In genomic region chr3:103858881-103859801, GRCm38 (mm10) we compare ENCODE assay signal across 9 mouse cellular contexts. TPM values are rescaled to one million over a fixed set of nuclear protein-coding genes. Genes with fewer than 3 reads are reported as not detected.
DNase-seq lines count a peak whose midpoint lies in the region; ATAC-seq and TF ChIP-seq lines count a peak whose summit lies in the region.
"Had no signal": no experiment of that assay in that cellular context is flagged by ENCODE, and none has a peak within 500 bp of the region (broad histone marks: within the 10 kb centered on the region; RNA-seq: fewer than 3 reads in every experiment).

Gene Ptpn22, plus strand, starts transcription at chr3:103859795.

- no peaks in the 10 kb centered on the region for H3K27me3 ChIP-seq in heart, adult 2 months (ENCODE audit: control insufficient read depth, insufficient read depth, low read length)
- H3K27me3 ChIP-seq in heart, embryonic 11.5 days (ENCODE audit: control insufficient read depth, insufficient read depth, low read length) = no peaks in the 10 kb centered on the region

- 66% methylated on average over 12 of the region's 12 CpGs for WGBS in heart, adult 2 months
- 68% methylated on average over 12 of the region's 12 CpGs for WGBS in heart, embryonic 11.5 days (ENCODE audit: insufficient replicate concordance)
- 53% methylated on average over 12 of the region's 12 CpGs for WGBS in lung, adult 2 months

- no peak within 1 kb of the TSS for H3K9ac ChIP-seq in heart, adult 2 months (ENCODE audit: low read depth, low read length)
- no peak within 1 kb of the TSS for H3K9ac ChIP-seq in heart, embryonic 11.5 days (ENCODE audit: low read depth, low read length)

- H3K36me3 ChIP-seq in heart, adult 2 months (ENCODE audit: control insufficient read depth, insufficient read depth, low read length) = no peaks in the 10 kb centered on the region
- no peaks in the 10 kb centered on the region for H3K36me3 ChIP-seq in heart, embryonic 11.5 days (ENCODE audit: control insufficient read depth, insufficient read depth, low read length)

- no peak for TF ChIP-seq POLR2A in heart, adult 2 months (IDR thresholded peaks at IDR 0.05; ENCODE audit: insufficient read depth, low read depth, low read length)
- no peak for TF ChIP-seq POLR2A in lung, adult 2 months (IDR thresholded peaks at IDR 0.05; ENCODE audit: borderline replicate concordance, extremely low read depth, low read depth, low read length)

- no peak for ATAC-seq in heart, embryonic 11.5 days (replicated peaks; ENCODE audit: insufficient number of reproducible peaks, low FRiP score, low TSS enrichment)
- peak; percentile 76 for ATAC-seq in granulocyte monocyte progenitor cell, adult 5-6 weeks (replicated peaks; ENCODE audit: poor library complexity, severe bottlenecking)

- no peak for TF ChIP-seq CTCF in heart, adult 2 months (IDR thresholded peaks at IDR 0.05)
- no peak for TF ChIP-seq CTCF in lung, adult 2 months (IDR thresholded peaks at IDR 0.05; ENCODE audit: insufficient read depth, low read length)
- TF ChIP-seq CTCF in left cerebral cortex, adult 2 months (IDR thresholded peaks at IDR 0.05) = no peak

- no peak for TF ChIP-seq EP300 in heart, adult 2 months (IDR thresholded peaks at IDR 0.05; ENCODE audit: insufficient read depth, low read depth, low read length)

- H3K27ac ChIP-seq in heart, adult 2 months = peak within 1 kb of the TSS; percentile 26; the same call in 1 of the 2 replicates
- no peak within 1 kb of the TSS for H3K27ac ChIP-seq in heart, embryonic 11.5 days (ENCODE audit: low read depth, low read length)
- H3K27ac ChIP-seq in left cerebral cortex, adult 2 months = no peak within 1 kb of the TSS

- DNase-seq in heart, adult 2 months = peak in 1 of 2 experiments; percentile 48
- peak; percentile 9 for DNase-seq in lung, adult 2 months
- DNase-seq in spleen, postnatal 4 days (ENCODE audit: low spot score in 2 of 2) = peak; percentile 39 to 68
- DNase-seq in left cerebral cortex, adult 2 months (ENCODE audit: extremely low spot score in 1 of 2, low spot score in 2 of 2) = no peak
- no peak for DNase-seq in c-Kit-positive CD71-positive TER-119-positive erythroid progenitor cells, embryonic 14.5 days (ENCODE audit: low spot score)
- DNase-seq in cerebellum, adult 11-12 months = no peak
- DNase-seq: cerebellum, postnatal 36 days had no signal

- H3K9me3 ChIP-seq in heart, embryonic 11.5 days (replicated peaks; ENCODE audit: control insufficient read depth, low read length) = no peaks in the 10 kb centered on the region

- H3K4me2 ChIP-seq in heart, embryonic 11.5 days = no peak within 1 kb of the TSS

- H3K4me3 ChIP-seq in heart, adult 2 months = no peak within 1 kb of the TSS
- no peak within 1 kb of the TSS for H3K4me3 ChIP-seq in heart, embryonic 11.5 days (ENCODE audit: low read depth, low read length)
- H3K4me3 ChIP-seq in lung, adult 2 months (replicated peaks; ENCODE audit: extremely low read depth, low read depth, low read length) = peak within 1 kb of the TSS; percentile 18
- H3K4me3 ChIP-seq in left cerebral cortex, adult 2 months = no peak within 1 kb of the TSS

- H3K79me2 ChIP-seq in heart, adult 2 months (replicated peaks; ENCODE audit: control insufficient read depth, insufficient read depth, low read length) = no peaks in the 10 kb centered on the region

- H3K4me1 ChIP-seq in heart, adult 2 months (ENCODE audit: control insufficient read depth, insufficient read depth, low read length) = no peaks in the 10 kb centered on the region; the same call in 1 of the 2 replicates
- H3K4me1 ChIP-seq in heart, embryonic 11.5 days (ENCODE audit: control insufficient read depth, insufficient read depth, low read length) = no peaks in the 10 kb centered on the region
- H3K4me1 ChIP-seq in lung, adult 2 months (ENCODE audit: control insufficient read depth, insufficient read depth, low read length) = no peaks in the 10 kb centered on the region; the same call in 1 of the 2 replicates

- intact Hi-C loops in heart, adult 2 months (cut with DNase I) = no loop called here
- intact Hi-C loops in left cerebral cortex, adult 2 months (cut with DNase I) = no loop called here

RNA-seq across cellular contexts. Expression of gene Ptpn22, which starts in this region (rescaled TPM):
- total RNA-seq in heart, adult 2 months (2021) = 1 to 10 TPM in 1 of 2 experiments, under 1 TPM in 1; 0.68 to 1.0 TPM
- polyA plus RNA-seq in heart, adult 2 months (2012; rRNA removed) = 1.2 and 1.8 TPM in 2 replicates
- polyA plus RNA-seq in heart, embryonic 11.5 days (2014; fragmentation: Nextera tagmentation; extraction: Ambion mirVana) = 0.90 and 1.8 TPM in 2 replicates
- 69.0 and 80.1 TPM in 2 replicates for total RNA-seq in granulocyte monocyte progenitor cell, adult 5-6 weeks (2014; fragmentation: Nextera tagmentation)
- total RNA-seq in granulocyte monocyte progenitor cell, adult 5-6 weeks (2017) = 42.2 and 65.5 TPM in 2 replicates
- 2.5 and 2.7 TPM in 2 replicates for polyA plus RNA-seq in lung, adult 2 months (2012; rRNA removed)
- total RNA-seq in left cerebral cortex, adult 2 months (2021) = 1 to 10 TPM; 1.2 to 1.8 TPM

Comparison
In these comparisons a context has a peak if more than half of its experiments do, and no peak if none do; other contexts are left out.
1. RNA of gene Ptpn22 (total RNA-seq): 42.2 to 80.1 TPM in granulocyte monocyte progenitor cell, adult 5-6 weeks; 1.2 to 1.8 TPM in left cerebral cortex, adult 2 months and 0.68 to 1.0 TPM in heart, adult 2 months; every median in the first group is over 10 times any median in the second.
2. DNase-seq: peak in lung, adult 2 months (single experiment) and spleen, postnatal 4 days (2 of 2); none in left cerebral cortex, adult 2 months (0 of 2), c-Kit-positive CD71-positive TER-119-positive erythroid progenitor cells, embryonic 14.5 days (single experiment) and cerebellum, adult 11-12 months (single experiment).